Mouse (Mus musculus) liver, embryonic 13.5 days (tissue): Measurements from ENCODE around the gene Rad1. TPM values are rescaled to one million over a fixed set of nuclear protein-coding genes. Genes with fewer than 3 reads are reported as not detected.
"Not testable (repeated sequence)": the region's sequence is repeated elsewhere in the genome, so short reads cannot be mapped to it uniquely, and the experiment has no call there.

ENCODE experiments used
- ATAC-seq: fragments of 200-750 bp; cut with Nextera tagmentation; 2 replicates; pipeline ENCODE4 v1.8.0; 2017; ENCODE audit warnings: low read depth, mild to moderate bottlenecking, moderate number of reproducible peaks, moderate library complexity
- DNase-seq: peaks from one replicate; pipeline ENCODE4 v3.0.0; 2022
- H3K27ac ChIP-seq: fragments of 300-500 bp; sonication (generic); 2 replicates; pipeline ENCODE4 v1.5.1; 2015; ENCODE audit warnings: moderate library complexity, mild to moderate bottlenecking, inconsistent platforms
- H3K27me3 ChIP-seq: fragments of 300-500 bp; sonication (generic); 2 replicates; pipeline ENCODE4 v1.6.1; 2015; ENCODE audit warnings: mild to moderate bottlenecking, inconsistent platforms
- H3K36me3 ChIP-seq: fragments of 300-500 bp; sonication (generic); 2 replicates; pipeline ENCODE4 v1.6.1; 2015; ENCODE audit warnings: mild to moderate bottlenecking, inconsistent platforms
- H3K4me1 ChIP-seq: fragments of 300-500 bp; sonication (generic); replicated peaks from 2 replicates; pipeline ENCODE4 v1.6.1; 2015; ENCODE audit warnings: inconsistent platforms
- H3K4me2 ChIP-seq: fragments of 300-500 bp; sonication (generic); 2 replicates; pipeline ENCODE4 v1.6.1; 2015; ENCODE audit warnings: inconsistent platforms, mild to moderate bottlenecking, moderate library complexity
- H3K4me3 ChIP-seq: fragments of 300-500 bp; sonication (generic); replicated peaks from 2 replicates; pipeline ENCODE4 v1.5.1; 2015; ENCODE audit warnings: mild to moderate bottlenecking, inconsistent platforms
- H3K9ac ChIP-seq: fragments of 300-500 bp; sonication (generic); 2 replicates; pipeline ENCODE4 v1.6.1; 2015; ENCODE audit warnings: mild to moderate bottlenecking, inconsistent platforms
- H3K9me3 ChIP-seq: fragments of 300-500 bp; sonication (generic); replicated peaks from 2 replicates; pipeline ENCODE4 v1.6.1; 2016; ENCODE audit warnings: inconsistent platforms
- WGBS: fragments of 180-500 bp; shearing (Covaris S2); methylation state at CpG from one replicate; pipeline ENCODE4 v1.1.7; 2015; ENCODE audit not compliant: insufficient replicate concordance; 5-methylcytosine and 5-hydroxymethylcytosine counted together
- polyA plus RNA-seq: library from polyadenylated mRNA; unstranded; fragments of >200 nt; fragmentation: Nextera tagmentation; extraction: Ambion mirVana; gene quantifications from 2 replicates; pipeline ENCODE4 v1.2.1, GENCODE M21; 2015

The Rad1 gene
- polyA plus RNA-seq, 1 experiment from 2014 or later: 21.6 TPM

DNA sequence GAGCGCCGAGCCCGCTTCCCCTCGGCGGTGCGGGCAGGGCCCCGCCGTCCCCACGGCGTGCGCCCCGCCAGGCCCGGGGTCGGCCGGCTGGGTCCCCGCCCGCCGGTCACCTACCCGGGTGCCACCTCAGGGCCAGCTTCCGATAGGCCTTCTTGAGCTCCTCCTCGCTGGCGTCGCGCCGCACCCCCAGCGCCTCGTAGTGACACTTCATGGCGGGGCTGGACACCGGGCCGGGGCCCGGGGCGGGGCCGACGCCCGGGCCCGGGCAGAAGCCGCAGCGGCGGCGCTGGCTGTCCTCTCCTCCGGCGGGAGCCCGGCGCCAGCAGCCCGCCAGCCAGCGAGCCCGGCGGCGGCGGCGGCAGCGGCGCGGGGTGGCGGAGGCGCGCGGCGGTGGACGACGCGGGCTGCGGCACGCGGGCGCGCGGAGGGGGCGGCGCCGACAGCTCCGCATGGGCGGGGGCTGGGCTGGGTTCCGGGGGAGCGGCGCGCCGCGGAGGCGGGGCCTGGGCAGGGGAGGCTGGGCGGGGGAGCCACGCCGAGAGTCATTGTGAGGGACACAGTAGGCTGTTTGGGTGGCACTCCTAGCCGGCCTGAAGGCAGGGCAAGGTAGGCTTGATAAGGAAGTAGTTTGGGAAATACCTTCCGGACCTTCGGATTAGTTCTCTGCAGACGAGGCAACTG, 15.5 kb upstream of the Rad1 start, which contains the start of gene Dnajc21:
Dnajc21 (minus strand) TSS at position 366 of the 681 bp plus-strand sequence.
- under 1% methylated on average over 68 of the region's 87 CpGs for WGBS
- Histone ChIP-seq H3K4me1 (peaks cover 25% of the 10 kb centered on the region), H3K36me3 (peaks cover 7% of the 10 kb centered on the region), H3K27ac (peak within 1 kb of the TSS; percentile 76), H3K9me3 (no peaks in the 10 kb centered on the region), H3K4me3 (peak within 1 kb of the TSS; percentile 90), H3K27me3 (no peaks in the 10 kb centered on the region), H3K9ac (peak within 1 kb of the TSS; percentile 89), H3K4me2 (peak within 1 kb of the TSS; percentile 99)
- ATAC-seq (peak; percentile 97), DNase-seq (peak; percentile 77)

DNA sequence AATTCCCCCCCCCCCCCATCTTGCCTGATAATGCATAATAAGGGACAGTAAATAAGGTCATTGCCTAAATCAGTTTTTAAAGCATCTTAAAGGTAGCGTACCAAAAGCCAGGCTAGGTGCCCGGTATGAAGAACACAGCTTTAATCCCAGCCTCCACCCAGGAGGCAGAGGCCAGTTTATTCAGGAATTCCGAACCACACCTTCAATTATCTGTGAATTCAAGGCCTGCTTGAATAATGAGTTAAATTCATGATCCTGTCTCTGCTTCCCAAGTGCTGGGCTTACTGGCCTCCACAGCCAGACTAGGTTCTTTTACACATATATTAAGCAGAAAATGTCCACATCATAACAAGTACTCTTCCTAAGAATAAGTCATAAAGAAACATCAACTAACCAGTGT, 14.9 kb upstream of the Rad1 start:
- ATAC-seq: no peak
- Histone ChIP-seq H3K9me3 (no peaks in the 10 kb centered on the region), H3K4me2 (peak overlapping the region; percentile 99), H3K36me3 (peaks cover 13% of the 10 kb centered on the region), H3K27ac (peak overlapping the region; percentile 53; the same call in 1 of the 2 replicates), H3K27me3 (no peaks in the 10 kb centered on the region), H3K9ac (peak overlapping the region; percentile 89), H3K4me1 (peaks cover 25% of the 10 kb centered on the region), H3K4me3 (peak overlapping the region; percentile 90)
- WGBS: 28% methylated on average over 3 of the region's 3 CpGs
- no peak for DNase-seq

GRCm38 (mm10) chr15:10486365-10486839, 584 bp downstream of the Rad1 start:
- Histone ChIP-seq H3K4me1 (peaks cover 26% of the 10 kb centered on the region), H3K27ac (peak overlapping the region; percentile 69), H3K9ac (peak overlapping the region; percentile 89), H3K4me3 (peak overlapping the region; percentile 81), H3K36me3 (peaks cover 39% of the 10 kb centered on the region), H3K9me3 (no peaks in the 10 kb centered on the region), H3K27me3 (no peaks in the 10 kb centered on the region), H3K4me2 (peak overlapping the region; percentile 83)
- WGBS: under 1% methylated on average over 18 of the region's 18 CpGs
- DNase-seq: no peak
- ATAC-seq: no peak

- no peaks in the 10 kb centered on the region for H3K9me3 ChIP-seq
- WGBS: 28% methylated on average over 2 of the region's 2 CpGs
- H3K36me3 ChIP-seq: peaks cover 38% of the 10 kb centered on the region
- no peaks in the 10 kb centered on the region for H3K27me3 ChIP-seq
- no peak for ATAC-seq
- no peak for DNase-seq
- peak overlapping the region; percentile 89 for H3K9ac ChIP-seq
- H3K4me2 ChIP-seq: peak overlapping the region; percentile 83
- no peak overlapping the region for H3K27ac ChIP-seq
- H3K4me3 ChIP-seq: peak overlapping the region; percentile 81
- peaks cover 26% of the 10 kb centered on the region for H3K4me1 ChIP-seq
Measured at GRCm38 (mm10) chr15:10487246-10487645, 1.4 kb downstream of the Rad1 start.

DNA sequence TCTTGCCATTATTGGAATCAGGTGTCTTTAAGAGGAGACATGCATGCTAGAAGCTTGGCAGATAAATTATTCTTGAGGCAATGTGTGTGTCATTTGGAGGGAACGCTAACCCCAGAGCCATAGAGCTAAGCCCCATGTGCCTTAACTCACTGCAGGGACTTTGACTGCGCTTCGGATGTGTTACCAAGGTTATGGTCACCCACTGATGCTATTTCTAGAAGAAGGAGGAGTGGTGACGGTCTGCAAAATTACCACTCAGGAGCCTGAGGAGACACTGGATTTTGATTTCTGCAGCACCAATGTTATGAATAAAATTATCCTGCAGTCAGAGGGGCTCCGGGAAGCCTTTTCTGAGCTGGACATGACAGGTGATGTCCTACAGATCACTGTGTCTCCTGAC, 4.3 kb downstream of the Rad1 start:
- Histone ChIP-seq H3K4me3 (no peak overlapping the region), H3K36me3 (peaks cover 49% of the 10 kb centered on the region), H3K4me2 (no peak overlapping the region), H3K9ac (no peak overlapping the region), H3K27me3 (no peaks in the 10 kb centered on the region), H3K27ac (no peak overlapping the region), H3K9me3 (no peaks in the 10 kb centered on the region), H3K4me1 (peaks cover 11% of the 10 kb centered on the region)
- WGBS: 90% methylated on average over 5 of the region's 5 CpGs
- ATAC-seq (no peak), DNase-seq (no peak)

DNA sequence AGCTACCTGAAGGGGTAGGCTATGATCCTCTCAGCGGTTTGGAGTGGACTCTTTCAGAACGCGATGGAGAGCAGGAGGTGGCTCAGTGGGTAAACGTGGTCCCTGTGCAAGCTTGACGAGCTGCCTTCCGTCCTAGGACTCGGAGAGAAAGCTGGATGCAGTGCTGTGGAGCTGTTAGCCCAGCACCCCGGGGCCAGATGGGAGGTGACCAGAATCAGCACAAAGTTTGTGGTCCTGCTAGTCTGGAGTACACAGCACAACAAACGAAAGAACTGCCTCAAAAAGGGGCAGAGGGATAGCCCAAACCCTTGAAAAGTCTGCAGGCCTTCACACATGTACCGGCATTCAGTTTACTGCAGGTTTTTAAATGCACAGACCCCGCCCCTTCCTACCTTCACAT, 10.1 kb downstream of the Rad1 start:
- Histone ChIP-seq H3K4me1 (no peaks in the 10 kb centered on the region), H3K4me3 (no peak overlapping the region), H3K27me3 (no peaks in the 10 kb centered on the region), H3K36me3 (peaks cover 35% of the 10 kb centered on the region), H3K4me2 (no peak overlapping the region), H3K9me3 (no peaks in the 10 kb centered on the region), H3K9ac (no peak overlapping the region), H3K27ac (no peak overlapping the region)
- 86% methylated on average over 11 of the region's 11 CpGs for WGBS
- ATAC-seq: no peak
- DNase-seq: no peak

DNA sequence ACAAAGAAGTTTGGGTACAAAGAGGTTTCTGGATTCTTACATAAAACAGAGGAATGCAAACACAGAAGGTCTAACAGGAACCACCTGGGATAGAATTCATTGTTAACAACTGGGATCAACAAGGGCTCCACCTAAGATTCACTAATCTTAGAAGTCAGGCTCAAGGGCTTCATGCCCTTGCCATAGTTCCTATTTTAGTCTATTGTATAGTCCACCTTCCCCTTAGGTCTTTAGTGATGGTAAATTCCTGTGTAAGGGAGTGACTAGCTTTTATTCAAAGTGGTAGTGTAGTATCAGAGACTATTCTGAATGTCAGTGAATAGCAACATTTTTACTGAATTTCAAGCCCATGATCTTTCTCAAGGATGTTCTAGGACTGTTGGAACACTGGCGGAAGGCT, 10.9 kb downstream of the Rad1 start:
- not testable (repeated sequence) for H3K4me3 ChIP-seq, H3K9ac ChIP-seq, H3K27ac ChIP-seq, H3K4me2 ChIP-seq, ATAC-seq, DNase-seq, H3K27me3 ChIP-seq, H3K4me1 ChIP-seq, H3K9me3 ChIP-seq
- 91% methylated on average over 1 of the region's 1 CpGs for WGBS
- peaks cover 35% of the 10 kb centered on the region for H3K36me3 ChIP-seq

GRCm38 (mm10) chr15:10499593-10499992, 13.8 kb downstream of the Rad1 start:
- Histone ChIP-seq H3K27me3 (no peaks in the 10 kb centered on the region), H3K36me3 (peaks cover 11% of the 10 kb centered on the region), H3K4me1 (no peaks in the 10 kb centered on the region), H3K27ac (no peak overlapping the region), H3K4me3 (no peak overlapping the region), H3K9ac (no peak overlapping the region), H3K4me2 (no peak overlapping the region), H3K9me3 (no peaks in the 10 kb centered on the region)
- DNase-seq: no peak
- ATAC-seq: no peak
- 62% methylated on average over 5 of the region's 5 CpGs for WGBS

GRCm38 (mm10) chr15:10500035-10500434, 14.2 kb downstream of the Rad1 start:
- 54% methylated on average over 5 of the region's 5 CpGs for WGBS
- H3K4me2 ChIP-seq: no peak overlapping the region
- ATAC-seq: no peak

DNA sequence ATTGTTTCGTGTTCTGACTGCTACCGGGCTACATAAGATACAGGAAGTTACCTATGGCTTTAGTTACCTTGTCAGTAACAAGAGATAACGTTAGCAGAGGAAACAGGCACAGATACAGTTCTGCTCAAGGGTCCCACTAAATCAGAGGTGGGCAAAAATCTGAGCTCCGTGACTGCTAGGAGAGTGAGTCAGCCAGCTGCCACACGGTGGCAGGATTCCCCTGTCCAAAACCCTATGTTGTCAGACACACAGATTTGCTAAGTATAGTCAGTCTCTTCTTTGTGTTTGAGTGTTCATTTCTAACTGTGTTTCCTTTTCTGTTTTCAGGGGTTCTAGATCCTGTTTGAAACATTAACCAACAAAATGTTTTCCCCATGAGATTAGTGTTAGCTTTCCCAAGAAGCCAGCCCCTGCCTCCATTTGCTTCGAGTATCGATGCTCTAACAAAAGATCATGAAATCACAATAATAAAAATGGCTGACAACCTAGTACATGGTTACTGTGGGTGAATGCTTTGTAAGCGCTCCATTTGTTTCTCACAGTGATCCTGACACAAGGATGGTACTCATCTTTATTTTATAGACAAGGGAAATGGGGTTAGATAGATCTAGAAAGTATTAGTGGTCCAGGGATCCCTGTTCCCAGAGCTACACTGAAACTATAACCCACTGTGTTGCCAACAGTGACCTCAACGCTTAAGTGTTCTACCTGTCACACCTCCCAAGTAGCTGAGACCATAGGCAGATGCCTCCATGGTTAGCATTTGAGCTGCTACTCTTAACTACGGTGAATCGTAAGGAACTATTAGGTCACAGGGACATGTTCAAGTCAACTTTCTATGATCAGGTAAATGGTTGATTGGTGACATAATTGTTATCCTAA, 15.3 kb downstream of the Rad1 start:
- no peak overlapping the region for H3K4me3 ChIP-seq

More at GRCm38 (mm10) chr15:10500035-10500434, 14.2 kb downstream of the Rad1 start:
- DNase-seq: no peak
- no peaks in the 10 kb centered on the region for H3K4me1 ChIP-seq
- no peaks in the 10 kb centered on the region for H3K9me3 ChIP-seq
- no peaks in the 10 kb centered on the region for H3K27me3 ChIP-seq
- no peak overlapping the region for H3K27ac ChIP-seq
- no peak overlapping the region for H3K4me3 ChIP-seq
- peaks cover 9% of the 10 kb centered on the region for H3K36me3 ChIP-seq
- H3K9ac ChIP-seq: no peak overlapping the region

DNA sequence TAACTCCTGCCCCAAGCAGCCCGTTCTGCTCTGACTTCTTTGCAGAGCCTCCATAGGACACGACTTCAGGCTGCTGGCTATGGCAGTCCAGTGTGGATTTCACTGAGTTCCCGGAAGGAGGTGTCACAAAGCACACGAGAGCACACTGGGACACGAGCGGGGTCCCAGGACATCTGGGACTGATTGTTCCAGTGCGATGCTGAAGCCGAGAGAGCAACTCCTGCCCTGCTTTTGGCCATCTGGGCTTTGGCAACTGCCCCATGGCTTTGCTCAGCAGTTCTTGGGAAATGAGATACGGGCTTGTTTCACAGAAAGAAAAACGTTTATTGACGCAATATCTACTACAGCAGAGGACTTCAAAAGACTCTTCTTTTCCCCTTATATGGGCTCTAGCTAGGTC, 20.3 kb downstream of the Rad1 start:
- no peak overlapping the region for H3K4me3 ChIP-seq
- H3K36me3 ChIP-seq: no peaks in the 10 kb centered on the region
- H3K9me3 ChIP-seq: no peaks in the 10 kb centered on the region
- no peaks in the 10 kb centered on the region for H3K4me1 ChIP-seq
- no peak for DNase-seq
- H3K27ac ChIP-seq: no peak overlapping the region
- 66% methylated on average over 11 of the region's 11 CpGs for WGBS
- no peak overlapping the region for H3K4me2 ChIP-seq
- H3K9ac ChIP-seq: no peak overlapping the region
- no peak for ATAC-seq
- H3K27me3 ChIP-seq: no peaks in the 10 kb centered on the region

More for the DNA sequence above, 15.3 kb downstream of the Rad1 start:
- DNase-seq: no peak
- H3K27ac ChIP-seq: no peak overlapping the region
- H3K9ac ChIP-seq: no peak overlapping the region
- ATAC-seq: no peak
- WGBS: 49% methylated on average over 11 of the region's 11 CpGs
- no peaks in the 10 kb centered on the region for H3K27me3 ChIP-seq
- H3K36me3 ChIP-seq: peaks cover 4% of the 10 kb centered on the region
- H3K9me3 ChIP-seq: no peaks in the 10 kb centered on the region
- H3K4me1 ChIP-seq: no peaks in the 10 kb centered on the region
- H3K4me2 ChIP-seq: no peak overlapping the region
